Mouse (Mus musculus): ENCODE measurements around the gene Btbd35f24. TPM values are rescaled to one million over a fixed set of nuclear protein-coding genes. Genes with fewer than 3 reads are reported as not detected.
"Not testable (repeated sequence)": the region's sequence is repeated elsewhere in the genome, so short reads cannot be mapped to it uniquely, and the experiment has no call there.

Btbd35f24 gene
- not detected in 2 replicates for polyA plus RNA-seq (2015; fragmentation: Nextera tagmentation; extraction: Ambion mirVana)

- not testable (repeated sequence) for DNase-seq (ENCODE audit: low spot score); H3K27me3 ChIP-seq (ENCODE audit: control insufficient read depth, insufficient read depth, low read length); H3K9me3 ChIP-seq (ENCODE audit: control insufficient read depth, low read length); H3K36me3 ChIP-seq (ENCODE audit: control insufficient read depth, insufficient read depth, low read length); H3K9ac ChIP-seq (ENCODE audit: low read length); H3K4me1 ChIP-seq (replicated peaks; ENCODE audit: control insufficient read depth, insufficient read depth); ATAC-seq (ENCODE audit: low FRiP score, low TSS enrichment); H3K4me3 ChIP-seq (ENCODE audit: low read depth, low read length); H3K27ac ChIP-seq (replicated peaks); H3K4me2 ChIP-seq (replicated peaks; ENCODE audit: low read depth)
- no CpG with 5 or more reads among the region's 2 CpGs for WGBS
These were observed at the start of gene Btbd35f24 for GRCm38 (mm10) chrX:3195727-3196126. Gene Btbd35f24, minus strand, starts transcription at chrX:3195827.

Other genes starting within 250 kb of the Btbd35f24 start
- not detected in 2 replicates for gene Btbd35f23, start 119.0 kb downstream of the Btbd35f24 start, polyA plus RNA-seq (2015; fragmentation: Nextera tagmentation; extraction: Ambion mirVana)
- gene Btbd35f11, start 247.9 kb upstream of the Btbd35f24 start, polyA plus RNA-seq (2015; fragmentation: Nextera tagmentation; extraction: Ambion mirVana) = not detected in 2 replicates

All from stomach, postnatal 0 days (tissue).